Mouse (Mus musculus) stomach, postnatal 0 days (tissue): ENCODE results near the gene Dlk1. TPM values are rescaled to one million over a fixed set of nuclear protein-coding genes. Genes with fewer than 3 reads are reported as not detected.

Experiments
- ATAC-seq: fragments of 200-750 bp; cut with Nextera tagmentation; 2 replicates; pipeline ENCODE4 v1.8.0; 2017; ENCODE audit not compliant: low FRiP score, low TSS enrichment
- DNase-seq: peaks from one replicate; pipeline ENCODE4 v3.0.0-alpha.2; 2016; ENCODE audit warnings: low spot score
- H3K27ac ChIP-seq: fragments of 300-500 bp; sonication (generic); replicated peaks from 2 replicates; pipeline ENCODE4 v1.5.1; 2014; ENCODE audit warnings: mild to moderate bottlenecking, control low read depth
- H3K27me3 ChIP-seq: fragments of 300-500 bp; sonication (generic); 2 replicates; pipeline ENCODE4 v1.6.1; 2014; ENCODE audit warnings: low read length; ENCODE audit not compliant: control insufficient read depth, insufficient read depth
- H3K36me3 ChIP-seq: fragments of 300-500 bp; sonication (generic); 2 replicates; pipeline ENCODE4 v1.6.1; 2014; ENCODE audit warnings: low read length, mixed read lengths; ENCODE audit not compliant: control insufficient read depth, insufficient read depth
- H3K4me1 ChIP-seq: fragments of 300-500 bp; sonication (generic); replicated peaks from 2 replicates; pipeline ENCODE4 v1.6.1; 2014; ENCODE audit warnings: antibody characterized with exemption; ENCODE audit not compliant: control insufficient read depth, insufficient read depth
- H3K4me2 ChIP-seq: fragments of 300-500 bp; sonication (generic); replicated peaks from 2 replicates; pipeline ENCODE4 v1.6.1; 2014; ENCODE audit warnings: low read depth, mild to moderate bottlenecking, control low read depth, moderate library complexity
- H3K4me3 ChIP-seq: fragments of 300-500 bp; sonication (generic); 2 replicates; pipeline ENCODE4 v1.5.1; 2014; ENCODE audit warnings: low read depth, low read length, control low read depth
- H3K9ac ChIP-seq: fragments of 300-500 bp; sonication (generic); 2 replicates; pipeline ENCODE4 v1.6.1; 2014; ENCODE audit warnings: mild to moderate bottlenecking, low read length, control low read depth, mixed read lengths
- H3K9me3 ChIP-seq: fragments of 300-500 bp; sonication (generic); 2 replicates; pipeline ENCODE4 v1.6.1; 2016; ENCODE audit warnings: low read length; ENCODE audit not compliant: control insufficient read depth
- CTCF ChIP-seq: IDR thresholded peaks from 2 replicates; pipeline ENCODE4 v1.5.1; 2016; ENCODE audit warnings: antibody characterized with exemption, low read depth, mild to moderate bottlenecking, moderate library complexity
- EP300 ChIP-seq: optimal IDR thresholded peaks from 2 replicates; pipeline ENCODE3; 2016; ENCODE audit warnings: antibody characterized with exemption
- WGBS: fragments of 180-500 bp; shearing (Covaris S2); extraction: QIAGEN DNeasy Blood & Tissue Kit; methylation state at CpG from one replicate; pipeline ENCODE4 v1.1.7; 2014; 5-methylcytosine and 5-hydroxymethylcytosine counted together
- polyA plus RNA-seq: library from polyadenylated mRNA; unstranded; fragments of >200 nt; fragmentation: Nextera tagmentation; extraction: Ambion mirVana; gene quantifications from 2 replicates; pipeline ENCODE4 v1.2.1, GENCODE M21; 2015

Gene Dlk1
- polyA plus RNA-seq, 1 experiment from 2014 or later, result 187 TPM

DNA sequence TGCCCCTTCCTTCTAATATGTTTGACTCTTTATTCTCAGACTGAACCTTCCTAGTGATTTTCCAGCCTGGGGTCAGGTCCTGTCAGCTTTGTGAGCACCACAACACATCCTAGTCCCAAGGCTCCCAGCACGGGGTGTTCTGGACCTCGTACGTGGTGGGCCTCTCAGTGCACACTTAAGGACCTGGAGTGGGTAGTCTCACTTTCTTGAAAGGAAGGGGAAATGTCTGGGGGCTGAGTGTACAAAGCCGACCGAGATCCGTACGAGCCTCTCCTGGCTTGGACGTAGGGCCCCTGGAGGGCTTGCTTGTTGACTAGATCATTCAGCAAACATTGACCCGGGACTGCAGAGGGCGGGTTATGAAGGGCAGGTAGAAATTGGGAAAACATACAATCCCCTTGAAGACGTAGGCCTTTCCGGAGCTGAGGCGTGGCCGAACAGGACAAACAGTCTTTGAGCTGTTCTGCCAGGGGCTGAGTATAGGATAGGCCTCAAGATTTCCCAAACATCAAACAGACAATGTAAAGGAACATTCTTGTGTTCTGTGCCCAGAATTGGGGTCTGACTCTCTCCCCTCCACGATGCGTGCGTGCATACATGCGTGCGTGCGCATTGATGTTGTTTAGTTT is 42.5 kb downstream of the Dlk1 start:
- no peak for ATAC-seq
- TF ChIP-seq CTCF (no peak), EP300 (no peak)
- DNase-seq, result peak; percentile 28

GRCm38 (mm10) chr12:109496397-109496796 is 43.8 kb downstream of the Dlk1 start:
- Histone ChIP-seq H3K27me3 (no peaks in the 10 kb centered on the region), H3K36me3 (no peaks in the 10 kb centered on the region), H3K4me1 (no peaks in the 10 kb centered on the region), H3K4me2 (no peak overlapping the region), H3K27ac (no peak overlapping the region), H3K4me3 (no peak overlapping the region), H3K9ac (no peak overlapping the region), H3K9me3 (no peaks in the 10 kb centered on the region)
- WGBS, result 85% methylated on average over 6 of the region's 6 CpGs
- ATAC-seq (no peak), DNase-seq (no peak)
- TF ChIP-seq EP300 (no peak), CTCF (no peak)

More for the DNA sequence above, 42.5 kb downstream of the Dlk1 start:
- no peaks in the 10 kb centered on the region for H3K27me3 ChIP-seq
- WGBS, result 50% methylated on average over 20 of the region's 20 CpGs
- H3K27ac ChIP-seq, result no peak overlapping the region
- no peaks in the 10 kb centered on the region for H3K4me1 ChIP-seq
- H3K9me3 ChIP-seq, result no peaks in the 10 kb centered on the region
- no peak overlapping the region for H3K4me3 ChIP-seq
- H3K4me2 ChIP-seq, result no peak overlapping the region
- H3K36me3 ChIP-seq, result no peaks in the 10 kb centered on the region
- no peak overlapping the region for H3K9ac ChIP-seq

GRCm38 (mm10) chr12:109500992-109501391 is 48.4 kb downstream of the Dlk1 start:
- no peaks in the 10 kb centered on the region for H3K27me3 ChIP-seq
- TF ChIP-seq EP300 (no peak), CTCF (no peak)
- no peak for ATAC-seq

DNA sequence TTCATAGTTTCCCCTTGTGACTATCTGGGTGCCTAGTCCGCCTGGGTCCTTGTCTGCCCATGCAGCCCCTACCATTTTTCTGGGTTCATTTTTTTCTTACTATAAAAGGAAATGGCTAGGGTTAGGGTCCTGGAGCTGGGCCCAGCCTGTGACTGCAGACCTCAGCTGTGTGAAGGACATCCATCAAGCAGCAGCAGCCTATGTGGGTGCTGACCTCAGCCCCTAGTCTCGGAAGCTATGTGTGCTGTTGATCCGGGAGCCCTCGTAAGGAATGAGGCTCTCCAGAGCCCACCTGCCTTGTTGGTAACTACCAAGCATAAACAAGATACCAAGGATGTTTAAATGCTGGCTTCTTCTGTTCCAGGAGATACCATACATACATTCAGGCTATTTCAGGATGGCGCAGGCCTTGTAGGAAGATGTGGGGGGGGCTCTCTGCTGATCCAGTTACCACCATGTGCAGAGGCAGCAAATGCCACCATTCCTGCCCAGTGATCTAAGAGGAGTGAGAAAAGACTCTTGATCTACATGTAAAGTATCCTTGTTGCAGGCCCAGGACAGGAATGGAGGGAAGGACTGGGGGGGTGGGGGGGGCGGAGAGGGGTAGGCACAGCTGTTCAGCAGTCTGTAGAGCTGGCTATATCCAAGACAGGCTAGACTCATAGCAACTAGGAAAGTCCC is 49.9 kb downstream of the Dlk1 start:
- H3K27me3 ChIP-seq, result no peaks in the 10 kb centered on the region
- H3K9me3 ChIP-seq, result no peaks in the 10 kb centered on the region
- H3K4me3 ChIP-seq, result no peak overlapping the region
- H3K27ac ChIP-seq, result no peak overlapping the region
- WGBS, result 82% methylated on average over 6 of the region's 6 CpGs
- no peak for ATAC-seq
- no peaks in the 10 kb centered on the region for H3K36me3 ChIP-seq
- H3K4me1 ChIP-seq, result no peaks in the 10 kb centered on the region
- TF ChIP-seq EP300 (no peak), CTCF (no peak)
- no peak overlapping the region for H3K9ac ChIP-seq
- no peak for DNase-seq
- H3K4me2 ChIP-seq, result no peak overlapping the region

More at GRCm38 (mm10) chr12:109500992-109501391, 48.4 kb downstream of the Dlk1 start:
- no peak overlapping the region for H3K4me3 ChIP-seq
- no peak overlapping the region for H3K4me2 ChIP-seq
- 45% methylated on average over 4 of the region's 4 CpGs for WGBS
- H3K9ac ChIP-seq, result no peak overlapping the region
- H3K9me3 ChIP-seq, result no peaks in the 10 kb centered on the region
- H3K36me3 ChIP-seq, result no peaks in the 10 kb centered on the region
- no peaks in the 10 kb centered on the region for H3K4me1 ChIP-seq
- no peak overlapping the region for H3K27ac ChIP-seq
- DNase-seq, result no peak

DNA sequence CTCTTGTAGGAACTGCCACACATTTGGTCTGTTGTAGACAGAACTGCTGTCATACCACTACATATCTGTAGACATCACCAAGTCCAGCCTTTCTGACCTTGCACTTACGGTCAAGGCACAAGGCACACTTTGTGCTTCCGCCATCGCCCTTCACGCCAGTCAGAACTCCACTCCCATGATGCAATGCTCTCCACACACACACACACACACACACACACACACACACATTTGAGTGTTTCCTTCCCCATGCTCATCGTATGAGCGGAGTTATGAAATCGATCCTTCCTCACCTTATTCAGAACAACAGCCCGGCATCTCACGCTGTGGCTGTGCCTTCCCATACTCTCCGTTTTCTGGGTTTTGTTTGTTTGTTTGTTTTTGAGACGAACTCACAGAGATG is 55.1 kb downstream of the Dlk1 start:
- 83% methylated on average over 11 of the region's 11 CpGs for WGBS
- ATAC-seq (no peak), DNase-seq (no peak)
- H3K4me3 ChIP-seq, result no peak overlapping the region
- no peaks in the 10 kb centered on the region for H3K36me3 ChIP-seq
- H3K9ac ChIP-seq, result no peak overlapping the region
- H3K4me2 ChIP-seq, result no peak overlapping the region
- H3K27ac ChIP-seq, result no peak overlapping the region
- peaks cover 2% of the 10 kb centered on the region; the same call in 1 of the 2 replicates for H3K4me1 ChIP-seq
- no peaks in the 10 kb centered on the region for H3K27me3 ChIP-seq
- TF ChIP-seq EP300, result no peak
- no peak for TF ChIP-seq CTCF
- H3K9me3 ChIP-seq, result no peaks in the 10 kb centered on the region
